Mouse (Mus musculus) cortical plate, adult 2 months (tissue): ENCODE data around the gene Osbpl10. TPM values are rescaled to one million over a fixed set of nuclear protein-coding genes. Genes with fewer than 3 reads are reported as not detected.

Source experiments
- H3K27ac ChIP-seq: fragments of 200-500 bp; 2 replicates; pipeline ENCODE4 v1.5.1; 2012; ENCODE audit warnings: low read length, control low read depth, inconsistent platforms; ENCODE audit not compliant: insufficient read depth
- H3K4me1 ChIP-seq: fragments of 200-500 bp; 2 replicates; pipeline ENCODE4 v1.6.1; 2011; ENCODE audit warnings: low read length; ENCODE audit not compliant: control insufficient read depth, insufficient read depth
- H3K4me3 ChIP-seq: fragments of 200-500 bp; 2 replicates; pipeline ENCODE4 v1.5.1; 2011; ENCODE audit warnings: mild to moderate bottlenecking, low read length, control low read depth; ENCODE audit not compliant: insufficient read depth
- CTCF ChIP-seq: fragments of 200-500 bp; IDR thresholded peaks from 2 replicates; pipeline ENCODE4 v1.5.1; 2011; ENCODE audit warnings: mild to moderate bottlenecking, control low read depth, low read length; ENCODE audit not compliant: insufficient read depth; ENCODE audit errors: extremely low read depth
- POLR2A ChIP-seq: fragments of 200-500 bp; IDR thresholded peaks from 2 replicates; pipeline ENCODE4 v1.6.1; 2011; ENCODE audit warnings: mild to moderate bottlenecking, low read length, control low read depth; ENCODE audit not compliant: insufficient read depth; ENCODE audit errors: extremely low read depth
- polyA plus RNA-seq: library from polyadenylated mRNA; depleted of rRNA; stranded (reverse); fragments of >200 nt; gene quantifications from 2 replicates; pipeline ENCODE4 v1.2.3, GENCODE M21; 2012; rRNA removed

Osbpl10 gene
- polyA plus RNA-seq, 1 experiment = 21.1 TPM

GRCm38 (mm10) chr9:115273095-115273649 is 294.8 kb downstream of the Osbpl10 start:
- TF ChIP-seq POLR2A = no peak
- no peak for TF ChIP-seq CTCF
- H3K4me3 ChIP-seq = no peak overlapping the region
- no peak overlapping the region for H3K27ac ChIP-seq
- H3K4me1 ChIP-seq = no peaks in the 10 kb centered on the region; the same call in 1 of the 2 replicates

- no peak overlapping the region for H3K27ac ChIP-seq
- no peaks in the 10 kb centered on the region for H3K4me1 ChIP-seq
- H3K4me3 ChIP-seq = no peak overlapping the region
- no peak for TF ChIP-seq POLR2A
- TF ChIP-seq CTCF = no peak
Measured at GRCm38 (mm10) chr9:115274806-115275205, 296.4 kb downstream of the Osbpl10 start.

DNA sequence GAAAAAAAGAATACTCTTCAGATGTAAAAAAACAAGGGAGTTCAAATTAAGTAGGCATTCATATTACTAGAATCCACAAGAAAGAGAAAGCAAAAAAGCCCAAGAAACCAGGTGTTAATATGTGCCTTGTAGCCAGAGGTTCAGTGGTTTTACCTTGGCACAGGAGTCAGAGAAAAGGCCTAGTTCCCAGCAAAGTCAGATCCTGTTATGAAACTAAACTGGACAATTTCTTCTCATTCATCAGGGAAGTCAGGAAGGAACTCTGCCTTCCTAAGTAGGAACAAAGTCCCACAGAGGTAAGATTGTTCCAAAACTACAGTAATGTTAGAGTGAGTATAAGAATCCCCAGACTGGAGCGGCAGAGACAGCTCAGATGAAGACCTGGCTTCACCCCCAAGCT is 300.3 kb downstream of the Osbpl10 start:
- Histone ChIP-seq H3K4me1 (peaks cover 2% of the 10 kb centered on the region; the same call in 1 of the 2 replicates), H3K27ac (no peak overlapping the region), H3K4me3 (no peak overlapping the region)
- TF ChIP-seq POLR2A (no peak), CTCF (no peak)

Other genes with a start within 250 kb of the Osbpl10 start
- 22.8 and 23.8 TPM in 2 replicates for gene Cmtm6, start 247.5 kb upstream of the Osbpl10 start, polyA plus RNA-seq
- 8.9 and 9.1 TPM in 2 replicates for gene Cmtm7, start 196.7 kb upstream of the Osbpl10 start, polyA plus RNA-seq
- gene Cmtm8, start 134.4 kb upstream of the Osbpl10 start, polyA plus RNA-seq = 4.7 and 4.9 TPM in 2 replicates
- gene Gpd1l, start 44.6 kb upstream of the Osbpl10 start, polyA plus RNA-seq = 72.9 and 76.0 TPM in 2 replicates
- 88.6 and 94.0 TPM in 2 replicates for gene Rps27rt, start 4.2 kb downstream of the Osbpl10 start, polyA plus RNA-seq